Mouse (Mus musculus): Measurements from ENCODE around the gene Slc16a9.

DNA sequence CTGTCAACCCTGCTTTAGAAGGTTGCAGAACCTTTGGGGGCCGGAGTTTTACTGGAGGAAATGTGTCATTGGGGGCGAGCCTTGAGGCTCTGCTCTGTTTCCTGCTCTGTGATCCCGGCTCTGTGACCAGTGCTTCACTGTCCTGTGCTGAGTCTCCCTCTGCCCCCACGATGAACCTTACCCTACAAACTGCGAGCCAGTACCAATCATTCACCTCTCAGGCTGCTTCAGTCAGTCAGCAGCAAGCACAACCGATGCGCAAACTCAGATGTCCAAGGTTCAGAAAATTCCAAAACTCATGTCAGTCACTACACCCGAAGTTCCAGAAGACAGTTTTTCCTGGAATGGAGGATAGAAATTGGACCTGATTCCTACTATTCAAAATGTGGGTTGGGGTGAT lies 64.5 kb downstream of the Slc16a9 start:
- TF ChIP-seq POLR2A (IDR thresholded peaks at IDR 0.05; ENCODE audit: low read depth, low read length) (no peak), CTCF (IDR thresholded peaks at IDR 0.05; ENCODE audit: extremely low read depth, insufficient read depth, insufficient read length, insufficient replicate concordance) (no peak)

All from spleen, adult 2 months (tissue).